Mouse (Mus musculus): Measurements from ENCODE around the gene Gpr137c.

- TF ChIP-seq EP300 (IDR thresholded peaks at IDR 0.05; ENCODE audit: insufficient read depth, low read depth, low read length), result no peak
- TF ChIP-seq POLR2A (IDR thresholded peaks at IDR 0.05; ENCODE audit: insufficient read depth, low read length), result no peak
Measured at GRCm38 (mm10) chr14:45320111-45320510, 100.6 kb downstream of the Gpr137c start.
